Mouse (Mus musculus) brain, embryonic 14.5 days (tissue): ENCODE results near the gene Gkn3. TPM values are rescaled to one million over a fixed set of nuclear protein-coding genes. Genes with fewer than 3 reads are reported as not detected.

Source experiments
- DNase-seq: peaks from one replicate; pipeline ENCODE4 v3.0.0-alpha.2; 2011; ENCODE audit warnings: low read depth
- CTCF ChIP-seq: fragments of 200-500 bp; IDR thresholded peaks from 2 replicates; pipeline ENCODE4 v1.5.1; 2012; ENCODE audit warnings: inconsistent platforms, mild to moderate bottlenecking, moderate library complexity, borderline replicate concordance; ENCODE audit not compliant: insufficient read depth, insufficient read length; ENCODE audit errors: extremely low read depth
- POLR2A ChIP-seq: fragments of 200-500 bp; IDR thresholded peaks from 2 replicates; pipeline ENCODE4 v1.6.1; 2012; ENCODE audit warnings: mild to moderate bottlenecking, inconsistent platforms, borderline replicate concordance; ENCODE audit not compliant: poor library complexity, insufficient read depth, insufficient read length, severe bottlenecking; ENCODE audit errors: extremely low read depth
- polyA plus RNA-seq: library from polyadenylated mRNA; depleted of rRNA; stranded (reverse); fragments of >200 nt; gene quantifications from 2 replicates; pipeline ENCODE4 v1.2.3, GENCODE M21; 2012; rRNA removed

The Gkn3 gene
- 0.16 and 0.40 TPM in 2 replicates for polyA plus RNA-seq

- DNase-seq, result no peak
- no peak for TF ChIP-seq POLR2A
- TF ChIP-seq CTCF, result no peak
These were observed at the start of gene Gkn3 for GRCm38 (mm10) chr6:87388877-87389276. TSS of gene Gkn3 (minus strand) at chr6:87388935.

GRCm38 (mm10) chr6:87436745-87437144 lies 48.0 kb upstream of the Gkn3 start:
- no peak for DNase-seq
- TF ChIP-seq CTCF, result no peak
- TF ChIP-seq POLR2A, result no peak

GRCm38 (mm10) chr6:87435791-87436190 lies 47.1 kb upstream of the Gkn3 start:
- DNase-seq, result no peak
- TF ChIP-seq CTCF (no peak), POLR2A (no peak)

GRCm38 (mm10) chr6:87428487-87429044 lies 39.8 kb upstream of the Gkn3 start, which contains the start of gene Bmp10:
TSS of gene Bmp10 (plus strand) at chr6:87428994.
- TF ChIP-seq POLR2A, result no peak
- TF ChIP-seq CTCF, result no peak

GRCm38 (mm10) chr6:87427616-87428015 lies 38.9 kb upstream of the Gkn3 start:
- peak; percentile 2 for DNase-seq
- TF ChIP-seq POLR2A, result no peak
- no peak for TF ChIP-seq CTCF

More at GRCm38 (mm10) chr6:87428487-87429044, 39.8 kb upstream of the Gkn3 start, which contains the start of gene Bmp10:
- DNase-seq, result no peak

GRCm38 (mm10) chr6:87426954-87427353 lies 38.2 kb upstream of the Gkn3 start:
- DNase-seq, result no peak
- TF ChIP-seq CTCF (no peak), POLR2A (no peak)

GRCm38 (mm10) chr6:87424037-87424816 lies 35.5 kb upstream of the Gkn3 start:
- TF ChIP-seq POLR2A (no peak), CTCF (no peak)
- DNase-seq, result peak; percentile 62

- no peak for TF ChIP-seq CTCF
- no peak for TF ChIP-seq POLR2A
These were observed 33.6 kb upstream of the Gkn3 start for GRCm38 (mm10) chr6:87422304-87422703.

GRCm38 (mm10) chr6:87412011-87412410 lies 23.3 kb upstream of the Gkn3 start:
- peak; percentile 32 for DNase-seq
- no peak for TF ChIP-seq CTCF
- TF ChIP-seq POLR2A, result no peak

More at GRCm38 (mm10) chr6:87422304-87422703, 33.6 kb upstream of the Gkn3 start:
- DNase-seq, result no peak

GRCm38 (mm10) chr6:87401456-87401855 lies 12.7 kb upstream of the Gkn3 start:
- TF ChIP-seq CTCF, result no peak
- TF ChIP-seq POLR2A, result no peak
- no peak for DNase-seq

- no peak for TF ChIP-seq CTCF
- no peak for DNase-seq
These were observed 11.3 kb upstream of the Gkn3 start for GRCm38 (mm10) chr6:87399886-87400566.
